Comparison of ENCODE assay signal across 16 mouse cellular contexts in genomic region chr10:108589355-108589754, GRCm38 (mm10).
"Had no signal": no experiment of that assay in that cellular context is flagged by ENCODE, and none has a peak within 500 bp of the region (broad histone marks: within the 10 kb centered on the region; RNA-seq: fewer than 3 reads in every experiment).

No protein-coding gene starts in this region.

- H3K9me3 ChIP-seq: limb, embryonic 12.5 days; limb, embryonic 15.5 days had no signal

- H3K9ac ChIP-seq: limb, embryonic 12.5 days; limb, embryonic 15.5 days had no signal

- H3K4me1 ChIP-seq: limb, embryonic 12.5 days; limb, embryonic 15.5 days had no signal

- DNase-seq: kidney, adult 2 months; kidney, postnatal 25 days; left cerebral cortex, postnatal 4 days; lung, adult 2 months; lung, postnatal 14 days; lung, postnatal 4 days; midbrain, embryonic 14.5 days; right cerebral cortex, postnatal 4 days; thymus, adult 2 months; thymus, postnatal 14 days had no signal

- H3K27ac ChIP-seq: kidney, postnatal 0 days; limb, embryonic 12.5 days; limb, embryonic 15.5 days; stomach, postnatal 0 days had no signal

- ATAC-seq: intestine, postnatal 0 days had no signal

- H3K27me3 ChIP-seq: limb, embryonic 12.5 days; limb, embryonic 15.5 days had no signal

- H3K4me3 ChIP-seq: limb, embryonic 12.5 days; limb, embryonic 15.5 days had no signal

- H3K4me2 ChIP-seq: limb, embryonic 12.5 days; limb, embryonic 15.5 days; midbrain, embryonic 11.5 days had no signal

- H3K36me3 ChIP-seq: limb, embryonic 12.5 days; limb, embryonic 15.5 days had no signal
